Mouse (Mus musculus) myocyte (in vitro differentiated cells): ENCODE data around the gene Map2k2.

Experiments
- CEBPB ChIP-seq: IDR thresholded peaks from 2 replicates; pipeline ENCODE4 v1.6.1; 2011; ENCODE audit warnings: mild to moderate bottlenecking, moderate library complexity; ENCODE audit not compliant: poor library complexity, insufficient read depth, severe bottlenecking
- E2F4 ChIP-seq: IDR thresholded peaks from one replicate; pipeline ENCODE4 v1.6.1; 2011; ENCODE audit warnings: mild to moderate bottlenecking, control low read depth, moderate library complexity; ENCODE audit not compliant: insufficient read depth
- MYOD1 ChIP-seq, 3 experiments: IDR thresholded peaks; one replicate each; pipeline ENCODE4 v1.6.1; 2011; ENCODE audit warnings: control low read depth in 2 of 3, low read depth in 2 of 3, mild to moderate bottlenecking in 2 of 3, moderate library complexity in 1 of 3; ENCODE audit not compliant: insufficient read length in 2 of 3, control insufficient read depth in 1 of 3
- POLR2A ChIP-seq: IDR thresholded peaks from one replicate; pipeline ENCODE4 v1.6.1; 2011; ENCODE audit warnings: low read depth, mild to moderate bottlenecking, control low read depth, moderate library complexity; ENCODE audit not compliant: insufficient read length
- SRF ChIP-seq: IDR thresholded peaks from one replicate; pipeline ENCODE4 v1.6.1; 2011; ENCODE audit warnings: low read depth; ENCODE audit not compliant: control insufficient read depth, insufficient read length
- TCF3 ChIP-seq: IDR thresholded peaks from one replicate; pipeline ENCODE4 v1.6.1; 2011; ENCODE audit warnings: low read depth, control low read depth; ENCODE audit not compliant: insufficient read length

DNA sequence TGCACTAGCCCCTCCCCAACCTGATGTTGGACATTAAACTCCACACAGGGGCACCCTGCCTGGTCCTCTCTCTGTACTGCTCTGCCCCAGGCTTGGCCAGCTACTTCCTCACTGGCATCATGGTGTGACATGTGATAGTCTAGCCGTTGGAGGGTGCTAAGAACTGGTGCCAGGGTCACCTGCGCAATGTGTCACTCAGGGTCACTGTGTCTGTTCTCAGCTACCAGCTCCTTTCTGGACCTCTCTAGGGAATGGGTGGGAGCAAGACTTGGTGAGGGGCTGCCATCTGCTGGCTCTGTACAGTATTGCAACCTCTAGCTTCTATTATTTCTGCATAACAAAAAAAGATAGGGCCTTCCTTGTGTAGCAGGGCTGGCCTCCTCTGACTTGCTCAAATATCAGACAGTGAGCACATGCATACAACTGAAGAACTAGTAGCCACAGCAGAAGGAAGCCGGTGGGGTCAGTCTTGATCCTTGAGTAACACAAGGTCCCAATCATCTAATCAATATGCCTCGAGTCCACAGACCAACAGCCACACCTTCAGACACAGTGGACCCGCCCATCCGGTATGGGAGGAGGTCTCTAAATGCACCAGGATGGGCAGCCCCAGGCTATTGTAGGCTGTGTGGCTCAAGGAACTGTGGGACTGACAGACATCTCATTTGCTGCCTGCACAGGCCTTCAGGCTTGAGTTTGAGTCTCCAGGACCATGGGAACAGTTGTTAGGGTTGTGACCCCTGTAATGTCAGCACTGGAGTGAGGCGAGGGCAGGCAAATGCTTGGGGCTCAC lies 23.4 kb upstream of the Map2k2 start:
- TF ChIP-seq SRF (no peak), CEBPB (no peak), POLR2A (no peak), TCF3 (no peak), MYOD1 (IDR thresholded peaks at IDR 0.05; ENCODE audit: control insufficient read depth in 1 of 3, insufficient read length in 2 of 3, low read depth in 2 of 3) (no peak), E2F4 (no peak)
